Mouse (Mus musculus) adrenal gland, adult 8-10 months (tissue): ENCODE data around the gene Cbarp. TPM values are rescaled to one million over a fixed set of nuclear protein-coding genes. Genes with fewer than 3 reads are reported as not detected.
A peak's percentile ranks its signal among the peaks of the same experiment; 100 is the strongest.

Experiments used
- DNase-seq: peaks from one replicate; pipeline ENCODE4 v3.0.0; 2022
- total RNA-seq, 4 experiments: library from RNA; stranded (reverse); gene quantifications; 2 replicates each; pipeline ENCODE4 v1.2.4; 2022

The Cbarp gene
- total RNA-seq, 4 experiments from 2014 or later, result 58.4 to 92.4 (median 81.9) TPM

GRCm38 (mm10) chr10:80143664-80144063, 3.0 kb upstream of the Cbarp start:
- no peak for DNase-seq

GRCm38 (mm10) chr10:80142530-80142925, 1.9 kb upstream of the Cbarp start:
- no peak for DNase-seq

- DNase-seq, result peak; percentile 95
These were observed 1.3 kb upstream of the Cbarp start for GRCm38 (mm10) chr10:80141786-80142529.

- peak; percentile 97 for DNase-seq
These were observed 608 bp upstream of the Cbarp start for GRCm38 (mm10) chr10:80141243-80141642.

GRCm38 (mm10) chr10:80139975-80140665, 515 bp downstream of the Cbarp start:
- DNase-seq, result no peak

GRCm38 (mm10) chr10:80139439-80139775, 1.2 kb downstream of the Cbarp start:
- no peak for DNase-seq

GRCm38 (mm10) chr10:80138553-80139438, 1.8 kb downstream of the Cbarp start, which contains the start of gene Atp5d:
Gene Atp5d (plus strand): TSS chr10:80138632.
- no peak for DNase-seq

- no peak for DNase-seq
These were observed 2.7 kb downstream of the Cbarp start for GRCm38 (mm10) chr10:80137626-80138552.

- no peak for DNase-seq
These were observed 3.5 kb downstream of the Cbarp start for GRCm38 (mm10) chr10:80136952-80137625.

- DNase-seq, result no peak
These were observed 4.3 kb downstream of the Cbarp start for GRCm38 (mm10) chr10:80136179-80136951.

- DNase-seq, result no peak
These were observed 5.0 kb downstream of the Cbarp start for GRCm38 (mm10) chr10:80135641-80136040.

- DNase-seq, result no peak
These were observed 5.5 kb downstream of the Cbarp start for GRCm38 (mm10) chr10:80135161-80135560.

- DNase-seq, result no peak
These were observed 6.2 kb downstream of the Cbarp start for GRCm38 (mm10) chr10:80134421-80134820.

GRCm38 (mm10) chr10:80133226-80133849, 7.3 kb downstream of the Cbarp start:
- DNase-seq, result no peak

- peak; percentile 9 for DNase-seq
These were observed 8.7 kb downstream of the Cbarp start for GRCm38 (mm10) chr10:80131952-80132350.

GRCm38 (mm10) chr10:80131316-80131951, 9.2 kb downstream of the Cbarp start:
- DNase-seq, result peak; percentile 52

GRCm38 (mm10) chr10:80130403-80131031, 10.1 kb downstream of the Cbarp start:
- DNase-seq, result peak; percentile 11

- DNase-seq, result no peak
These were observed 10.8 kb downstream of the Cbarp start for GRCm38 (mm10) chr10:80129846-80130245.

GRCm38 (mm10) chr10:80127920-80128319, 12.7 kb downstream of the Cbarp start:
- no peak for DNase-seq
